Mouse (Mus musculus) urinary bladder, adult 18-20 months (tissue): ENCODE data around the gene Arhgdib.
A peak's percentile ranks its signal among the peaks of the same experiment; 100 is the strongest.
"Not testable (repeated sequence)": the region's sequence is repeated elsewhere in the genome, so short reads cannot be mapped to it uniquely, and the experiment has no call there.

Source experiments
- DNase-seq, 2 experiments: peaks; one replicate each; pipeline ENCODE4 v3.0.0; 2022; ENCODE audit warnings: low spot score in 2 of 2, mixed read lengths in 2 of 2

Arhgdib gene

GRCm38 (mm10) chr6:136941051-136942021 is at the start of gene Arhgdib:
Gene Arhgdib (minus strand): TSS chr6:136941899.
- peak in 1 of 2 experiments; percentile 29 for DNase-seq

GRCm38 (mm10) chr6:136990557-136990956 is 48.9 kb upstream of the Arhgdib start:
- DNase-seq: no peak

GRCm38 (mm10) chr6:136989824-136990497 is 48.3 kb upstream of the Arhgdib start:
- no peak for DNase-seq

- DNase-seq: no peak
These were observed 46.9 kb upstream of the Arhgdib start for GRCm38 (mm10) chr6:136988536-136989060.

- no peak for DNase-seq
These were observed 45.0 kb upstream of the Arhgdib start for GRCm38 (mm10) chr6:136986718-136987117.

GRCm38 (mm10) chr6:136986019-136986418 is 44.3 kb upstream of the Arhgdib start:
- no peak for DNase-seq

- DNase-seq: no peak
These were observed 41.5 kb upstream of the Arhgdib start for GRCm38 (mm10) chr6:136983201-136983600.

GRCm38 (mm10) chr6:136982581-136982980 is 40.9 kb upstream of the Arhgdib start:
- no peak for DNase-seq

- DNase-seq: no peak
These were observed 38.6 kb upstream of the Arhgdib start for GRCm38 (mm10) chr6:136980331-136980746.

- DNase-seq: no peak
These were observed 37.8 kb upstream of the Arhgdib start for GRCm38 (mm10) chr6:136979274-136980082.

- not testable (repeated sequence) for DNase-seq
These were observed 27.2 kb upstream of the Arhgdib start for GRCm38 (mm10) chr6:136968877-136969276.

- DNase-seq: no peak
These were observed 25.8 kb upstream of the Arhgdib start for GRCm38 (mm10) chr6:136967466-136967865.

- no peak for DNase-seq
These were observed 24.2 kb upstream of the Arhgdib start for GRCm38 (mm10) chr6:136965912-136966311.

- DNase-seq: no peak
These were observed 23.2 kb upstream of the Arhgdib start for GRCm38 (mm10) chr6:136964609-136965510.

GRCm38 (mm10) chr6:136962957-136963356 is 21.3 kb upstream of the Arhgdib start:
- DNase-seq: no peak

- DNase-seq: no peak
These were observed 17.4 kb upstream of the Arhgdib start for GRCm38 (mm10) chr6:136959131-136959530.

- no peak for DNase-seq
These were observed 15.4 kb upstream of the Arhgdib start for GRCm38 (mm10) chr6:136957062-136957461.

- no peak for DNase-seq
These were observed 13.5 kb upstream of the Arhgdib start for GRCm38 (mm10) chr6:136955240-136955639.

- no peak for DNase-seq
These were observed 13.0 kb upstream of the Arhgdib start for GRCm38 (mm10) chr6:136954715-136955114.

- DNase-seq: no peak
These were observed 12.5 kb upstream of the Arhgdib start for GRCm38 (mm10) chr6:136954192-136954591.
